Mouse (Mus musculus) ES-Bruce4 (cell line): ENCODE results near the gene Ppp2r3d.

ENCODE experiments used
- CTCF ChIP-seq: IDR thresholded peaks from one replicate; pipeline ENCODE4 v1.8.1; 2011; ENCODE audit warnings: low read depth, low read length
- EP300 ChIP-seq: IDR thresholded peaks from 2 replicates; pipeline ENCODE4 v1.6.1; 2011; ENCODE audit warnings: low read depth, low read length; ENCODE audit not compliant: insufficient read depth
- POLR2A ChIP-seq: IDR thresholded peaks from one replicate; pipeline ENCODE4 v1.8.1; 2011; ENCODE audit warnings: low read length; ENCODE audit not compliant: insufficient read depth

DNA sequence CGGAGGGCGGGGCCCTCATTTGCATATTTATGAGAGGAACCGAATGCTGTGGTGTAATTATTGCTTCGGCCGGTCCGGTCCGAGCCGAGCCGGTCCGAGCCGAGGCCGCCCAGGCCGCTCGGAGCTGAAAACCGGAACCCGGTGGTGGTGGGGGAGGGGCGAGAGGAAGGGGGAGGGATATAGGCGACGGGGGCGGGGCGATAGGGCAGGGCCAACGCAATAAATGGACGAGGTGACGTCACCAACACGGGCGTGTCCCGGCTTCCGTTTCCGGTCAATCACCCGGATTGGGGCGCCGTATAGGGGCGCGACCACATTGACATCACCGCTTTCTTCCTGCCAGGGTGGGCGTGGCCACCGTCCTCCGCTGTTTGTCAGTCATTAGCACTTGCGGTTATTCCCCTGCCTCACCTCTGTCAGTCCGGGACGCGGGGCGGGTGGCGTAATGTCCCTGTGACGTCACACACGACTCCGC, 51.2 kb downstream of the Ppp2r3d start:
- TF ChIP-seq CTCF (no peak), EP300 (peak; percentile 51), POLR2A (no peak)
